Mouse (Mus musculus) thymus, adult 2 months (tissue): ENCODE measurements around the gene Parva.

Experiments used
- CTCF ChIP-seq: fragments of 200-500 bp; IDR thresholded peaks from 2 replicates; pipeline ENCODE4 v1.5.1; 2012; ENCODE audit warnings: mild to moderate bottlenecking, control low read depth, low read length, moderate library complexity, borderline replicate concordance; ENCODE audit not compliant: control insufficient read depth, poor library complexity, insufficient read depth; ENCODE audit errors: extremely low read depth
- POLR2A ChIP-seq: fragments of 200-500 bp; IDR thresholded peaks from 2 replicates; pipeline ENCODE4 v1.6.1; 2012; ENCODE audit warnings: mild to moderate bottlenecking, low read length, control low read depth, moderate library complexity; ENCODE audit not compliant: control insufficient read depth, poor library complexity, insufficient read depth; ENCODE audit errors: extremely low read depth

DNA sequence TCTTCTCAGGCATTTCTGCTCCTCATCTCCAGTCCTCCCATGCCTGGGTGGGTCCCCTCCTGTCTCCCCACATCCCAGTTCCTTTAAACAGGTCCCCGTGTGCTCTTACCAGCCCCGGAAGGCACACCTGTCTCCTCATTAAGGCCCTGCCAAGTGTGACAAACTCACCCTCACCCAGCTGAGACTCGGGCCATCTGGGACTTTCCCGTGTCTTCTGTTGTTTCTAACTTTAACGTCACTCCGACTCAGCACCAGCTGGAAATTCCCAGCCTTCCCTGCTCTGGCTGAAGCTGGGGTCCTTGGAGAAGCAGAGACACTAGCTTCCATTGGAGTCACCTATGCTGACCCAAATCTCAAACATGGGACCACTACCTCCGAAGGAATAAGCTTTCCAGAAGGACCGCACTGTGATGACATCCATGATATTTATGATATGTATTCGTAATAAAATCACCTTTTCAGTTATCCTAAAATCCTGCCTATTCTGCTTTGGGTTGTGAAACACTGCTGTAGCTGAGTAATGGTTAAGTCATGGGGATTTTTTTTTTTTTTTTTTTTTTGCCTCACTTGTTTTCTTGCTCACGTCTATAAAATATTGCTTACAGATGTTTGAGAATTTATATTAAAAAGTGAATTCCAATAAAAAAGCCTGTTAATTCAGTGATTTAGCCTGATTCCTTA lies 72.3 kb downstream of the Parva start:
- no peak for TF ChIP-seq POLR2A
- no peak for TF ChIP-seq CTCF
